Mouse (Mus musculus): ENCODE results near the gene Phf1.

GRCm38 (mm10) chr17:26953201-26953600 lies 20.3 kb downstream of the Phf1 start:
- TF ChIP-seq CTCF (IDR thresholded peaks at IDR 0.05; ENCODE audit: low read depth, low read length) (no peak), POLR2A (IDR thresholded peaks at IDR 0.05; ENCODE audit: insufficient read depth, low read length) (no peak)
